Mouse (Mus musculus) right cerebral cortex, adult 18-20 months (tissue): ENCODE measurements around the gene Cgas.

Source experiments
- DNase-seq: peaks from one replicate; pipeline ENCODE4 v3.0.0; 2022; ENCODE audit warnings: mixed read lengths

The Cgas gene

DNA sequence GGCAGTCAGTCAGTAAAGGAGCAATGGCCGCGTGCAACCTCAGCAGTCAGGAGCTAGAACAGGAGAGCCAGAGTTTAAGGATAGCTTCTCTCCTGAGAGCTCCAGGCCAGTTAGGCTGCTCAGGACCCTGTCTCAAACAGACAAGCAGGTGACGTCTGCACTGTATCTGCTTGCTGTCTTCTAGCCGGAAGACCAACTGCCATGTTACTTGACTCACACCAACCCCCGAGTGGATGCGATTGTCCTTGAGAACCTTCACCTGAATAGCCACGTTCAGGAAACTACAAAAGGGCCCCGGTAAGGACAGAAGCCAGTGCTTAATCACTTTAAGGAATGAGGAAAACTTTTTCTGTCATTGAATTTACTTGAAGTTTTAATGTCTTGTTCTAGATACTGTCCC is 14.0 kb upstream of the Cgas start:
- DNase-seq = no peak

DNA sequence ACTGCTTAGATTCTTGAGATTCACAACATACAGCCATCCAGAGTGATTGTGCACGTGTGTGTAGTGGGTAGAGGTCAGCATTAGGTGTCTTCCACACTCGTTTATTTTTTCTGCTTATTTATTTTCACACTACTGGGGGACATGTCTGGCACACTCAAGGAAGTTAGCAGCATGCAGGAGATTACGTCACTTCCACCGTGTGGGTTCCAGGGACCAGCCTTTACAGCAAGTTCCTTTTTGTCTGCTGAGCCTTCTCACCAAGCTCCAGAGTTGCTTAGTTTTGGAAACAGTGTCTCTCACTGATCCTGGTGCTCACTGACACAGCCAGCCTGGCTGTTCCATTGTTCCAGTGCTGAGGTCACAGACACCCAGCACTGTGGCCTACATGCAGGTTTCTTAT is 8.3 kb upstream of the Cgas start:
- DNase-seq = no peak

DNA sequence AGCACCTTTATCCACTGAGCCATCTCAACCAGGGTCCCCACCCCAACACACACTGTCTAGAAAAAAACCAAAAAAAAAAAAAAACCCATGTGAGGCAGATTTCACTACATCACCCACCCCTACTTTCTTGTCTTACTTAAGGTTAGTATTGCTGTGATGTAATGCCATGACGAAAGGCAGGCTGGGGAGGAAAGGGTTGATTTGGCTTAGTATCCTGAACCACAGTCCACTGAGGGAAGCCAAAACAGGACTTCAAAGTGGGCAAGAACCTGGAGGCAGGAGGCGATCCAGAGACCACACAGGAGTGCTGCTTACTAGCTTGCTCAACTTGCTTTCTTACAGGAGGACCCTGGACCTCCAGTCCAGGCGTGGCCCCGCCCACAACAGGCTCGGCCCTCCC is 7.4 kb upstream of the Cgas start:
- DNase-seq = no peak

DNA sequence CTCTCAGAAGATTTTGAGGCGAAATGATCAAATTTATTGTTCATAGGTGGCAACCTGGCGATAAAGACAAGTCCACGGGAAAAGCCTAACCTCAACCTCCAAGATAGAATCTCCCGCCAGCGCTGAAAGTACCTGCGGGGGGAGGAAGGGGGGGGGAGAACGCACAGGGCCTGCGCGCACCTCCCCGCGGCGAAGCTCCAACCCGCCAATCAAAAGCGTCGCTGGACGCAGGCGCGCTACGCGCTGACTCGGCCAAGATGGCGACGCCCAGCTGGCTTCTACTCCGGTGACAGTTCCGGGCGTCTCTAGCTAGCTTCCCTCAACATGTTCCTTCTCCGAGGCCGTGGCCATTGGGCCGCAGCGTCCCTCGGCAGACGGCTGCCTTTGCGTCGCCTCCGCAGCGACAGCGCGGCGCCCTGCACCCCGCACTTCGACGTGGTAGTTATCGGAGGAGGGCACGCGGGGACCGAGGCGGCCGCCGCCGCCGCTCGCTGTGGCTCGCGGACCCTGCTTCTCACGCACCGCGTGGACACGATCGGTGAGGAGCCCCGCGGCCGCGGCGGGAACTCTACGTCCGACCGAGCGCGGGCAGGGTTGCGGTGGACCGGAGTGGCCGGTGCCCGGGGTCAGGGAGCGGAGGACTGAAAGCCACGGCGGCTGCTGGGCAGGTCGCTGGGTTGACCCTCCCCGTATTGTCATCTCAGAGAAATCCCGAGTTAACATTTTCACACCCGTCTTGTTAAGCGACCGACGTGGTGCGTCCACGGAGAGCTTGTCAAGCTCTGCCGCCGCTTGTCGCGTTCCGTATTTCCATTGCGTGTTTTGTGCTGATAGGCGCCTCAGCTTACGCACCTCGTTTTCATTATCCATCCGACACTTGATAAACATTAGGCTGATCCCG is 5.2 kb upstream of the Cgas start, which contains the start of the genes Mto1 and Gm17324:
Gene Mto1, plus strand, starts transcription at position 236 of the 901 bp plus-strand sequence.
Gene Gm17324, minus strand, starts transcription at position 814 of the 901 bp plus-strand sequence.
- DNase-seq = peak; percentile 89

GRCm38 (mm10) chr9:78447606-78447972 is 4.6 kb upstream of the Cgas start:
- DNase-seq = no peak

DNA sequence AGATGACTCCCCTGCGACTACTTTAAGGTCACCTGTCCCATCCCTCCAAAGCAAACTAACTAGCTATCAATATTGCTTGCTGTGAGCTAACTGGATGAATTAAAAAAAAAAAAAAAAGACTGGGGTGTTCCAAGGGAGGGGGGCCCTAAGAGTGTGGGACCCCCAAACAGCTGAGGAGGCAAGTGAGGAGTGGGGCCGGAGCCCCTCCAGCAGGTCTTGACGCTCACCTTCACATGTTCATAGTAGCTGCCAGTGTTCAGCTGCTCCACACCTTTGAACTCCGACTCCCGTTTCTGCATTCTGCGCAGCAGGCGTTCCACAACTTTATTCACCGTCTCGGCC is 829 bp downstream of the Cgas start:
- DNase-seq = no peak

GRCm38 (mm10) chr9:78439426-78439825 is 3.6 kb downstream of the Cgas start:
- DNase-seq = no peak

- DNase-seq = no peak
Observed at GRCm38 (mm10) chr9:78432471-78432870, 10.6 kb downstream of the Cgas start.

DNA sequence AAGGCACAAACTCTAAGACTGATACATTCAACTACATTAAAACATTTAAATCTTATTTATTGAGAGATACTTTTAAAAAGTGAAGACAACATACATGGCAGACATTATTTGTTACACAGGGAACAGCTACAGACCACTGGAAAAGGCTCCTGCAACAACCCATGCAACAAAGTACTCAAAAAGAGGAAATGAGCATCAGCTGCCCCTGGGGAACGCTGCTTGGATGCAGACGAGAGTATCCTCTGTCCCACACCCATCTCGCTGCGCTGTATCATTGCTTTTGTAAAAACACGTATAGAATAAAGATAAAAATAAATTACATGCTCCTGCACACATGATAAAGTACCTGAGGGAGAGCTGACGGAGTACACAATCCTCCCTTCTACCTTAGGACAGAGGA is 12.6 kb downstream of the Cgas start:
- DNase-seq = no peak

DNA sequence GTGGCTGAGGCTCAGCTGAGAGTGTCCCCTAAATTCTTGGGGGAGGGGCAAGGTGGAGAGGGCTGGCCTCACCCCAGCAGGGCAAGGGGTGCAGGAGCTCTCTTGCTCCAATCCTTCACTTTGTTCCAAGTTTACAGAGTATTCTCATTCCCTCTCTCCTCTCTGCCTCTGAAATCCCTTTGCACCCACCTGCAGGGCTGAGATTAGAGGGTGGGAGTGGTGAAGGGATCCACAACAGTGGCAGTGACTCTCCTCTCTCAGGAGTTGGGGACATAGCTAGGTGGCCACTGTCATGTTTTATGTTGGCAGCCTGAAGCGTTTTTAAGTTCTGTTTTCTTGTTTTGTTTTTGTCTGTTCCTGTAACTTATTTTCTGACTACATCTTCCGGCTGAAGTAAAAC is 13.5 kb downstream of the Cgas start:
- no peak for DNase-seq

GRCm38 (mm10) chr9:78428870-78429432 is 14.1 kb downstream of the Cgas start:
- no peak for DNase-seq

DNA sequence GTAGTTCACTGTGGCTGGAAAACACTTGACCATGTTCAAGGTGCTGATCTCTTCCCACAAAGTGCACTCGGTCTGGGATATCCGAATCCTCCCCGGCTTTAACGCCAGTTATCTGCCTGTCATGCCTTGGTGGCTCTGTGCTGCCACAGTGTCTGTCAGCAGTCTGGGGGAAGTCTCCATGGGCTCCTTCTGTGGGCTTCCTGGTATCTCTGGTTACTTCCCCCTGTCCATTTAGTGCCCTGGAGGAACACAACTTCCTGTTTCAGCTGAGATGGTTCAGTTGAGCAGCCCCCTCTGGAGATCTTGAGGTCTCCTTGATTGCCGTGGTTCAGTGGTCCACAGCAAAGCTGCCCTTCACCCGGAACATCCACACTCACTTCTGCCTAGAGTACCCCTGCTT is 14.9 kb downstream of the Cgas start:
- DNase-seq = no peak

- DNase-seq = no peak
Observed at GRCm38 (mm10) chr9:78427362-78427781, 15.7 kb downstream of the Cgas start.

DNA sequence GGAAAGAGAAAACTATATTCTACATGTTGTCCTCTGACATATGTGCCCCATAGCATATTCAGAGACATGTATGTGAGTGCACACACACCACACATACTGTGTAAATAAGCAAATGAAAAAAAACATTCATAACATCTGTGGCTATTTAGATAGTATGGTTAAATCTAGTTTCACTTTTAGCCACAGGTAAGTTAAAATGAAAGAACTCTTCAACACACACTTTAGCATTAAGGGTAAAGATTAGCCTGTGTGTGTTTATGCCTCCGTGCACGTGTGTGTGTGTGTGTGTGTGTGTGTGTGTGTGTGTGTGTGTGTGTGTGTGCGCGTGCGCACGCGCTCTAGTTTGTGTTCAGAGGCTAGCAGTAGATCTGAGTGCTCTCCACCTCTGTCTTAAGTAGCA is 41.4 kb downstream of the Cgas start:
- no peak for DNase-seq

- no peak for DNase-seq
Observed at GRCm38 (mm10) chr9:78400570-78400969, 42.5 kb downstream of the Cgas start.

DNA sequence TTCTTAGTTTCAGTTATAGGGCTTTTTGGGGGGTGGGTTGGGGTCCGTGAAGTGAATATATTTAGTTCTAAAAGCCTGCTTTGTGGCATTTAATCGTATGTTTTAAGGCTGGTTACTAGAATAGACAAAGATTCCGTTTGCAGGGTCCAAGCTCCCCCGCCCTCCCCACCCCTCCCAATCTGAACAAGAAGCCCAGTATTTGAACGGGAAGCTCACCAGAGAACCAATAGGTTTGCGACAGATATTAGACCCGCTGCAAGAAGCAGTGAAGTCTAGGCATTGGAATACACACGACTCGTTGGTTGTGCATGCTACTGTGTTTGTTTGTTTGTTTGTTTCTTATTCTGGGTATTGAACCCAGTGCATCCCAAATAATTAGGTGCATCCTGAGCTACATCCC is 46.5 kb downstream of the Cgas start:
- DNase-seq = no peak

DNA sequence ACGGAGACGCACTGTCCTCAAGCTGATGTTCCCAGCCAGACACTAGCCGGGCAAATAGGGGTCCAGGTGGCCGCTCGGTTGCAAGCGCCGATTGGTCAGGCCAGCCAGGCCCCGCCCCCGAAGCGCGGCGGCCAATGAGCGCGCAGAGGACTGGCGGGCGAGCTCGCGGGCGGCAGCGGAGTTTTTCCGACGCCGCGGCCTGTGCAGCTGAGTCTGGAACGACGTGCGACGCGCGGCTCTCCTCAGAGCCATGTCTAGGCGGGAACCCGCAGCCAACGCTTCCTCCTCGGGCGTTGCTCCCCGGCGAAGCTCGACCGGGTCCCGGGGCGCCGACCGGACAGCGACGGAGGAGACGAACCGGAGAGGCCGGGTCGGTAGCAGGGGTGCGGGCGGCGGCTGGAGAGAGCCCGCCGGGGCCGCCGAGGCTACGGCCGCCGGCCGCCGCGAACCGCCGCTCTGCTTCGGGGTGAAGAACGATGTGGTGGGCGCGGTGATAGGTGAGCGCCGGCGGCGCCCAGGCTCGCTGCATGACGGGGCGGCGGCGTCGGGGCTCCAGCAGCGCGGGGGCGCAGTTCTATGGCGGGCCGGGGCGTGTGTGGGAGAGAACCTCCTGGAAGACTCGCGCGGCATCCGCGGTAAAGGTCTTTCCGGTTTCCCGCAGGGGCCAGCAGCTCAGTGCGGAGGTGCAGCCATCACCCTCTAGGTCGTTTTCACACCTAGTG is 47.2 kb downstream of the Cgas start, which contains the start of gene Ddx43:
Gene Ddx43, plus strand, starts transcription at position 148 of the 722 bp plus-strand sequence.
- peak; percentile 8 for DNase-seq

DNA sequence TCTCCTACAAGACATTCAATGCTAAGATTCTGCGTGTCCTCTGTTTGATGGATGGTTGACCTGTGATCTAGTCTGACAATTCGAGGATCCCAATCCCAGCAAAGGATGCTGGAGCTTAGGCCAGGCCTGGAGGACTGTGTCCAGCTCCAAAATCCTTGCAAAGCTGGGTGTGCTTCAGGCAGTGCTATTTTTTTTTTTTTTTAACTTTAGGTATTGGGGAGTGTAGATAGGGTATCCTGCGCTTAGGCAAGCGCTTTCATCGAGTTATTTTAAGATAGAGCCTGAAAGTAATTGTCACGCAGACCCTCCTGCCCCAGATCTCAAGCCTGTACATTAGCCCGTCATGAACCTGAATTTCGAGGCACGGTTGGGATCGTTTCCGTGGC is 47.8 kb downstream of the Cgas start:
- no peak for DNase-seq

- DNase-seq = peak; percentile 4
Observed at GRCm38 (mm10) chr9:78394602-78395001, 48.4 kb downstream of the Cgas start.

DNA sequence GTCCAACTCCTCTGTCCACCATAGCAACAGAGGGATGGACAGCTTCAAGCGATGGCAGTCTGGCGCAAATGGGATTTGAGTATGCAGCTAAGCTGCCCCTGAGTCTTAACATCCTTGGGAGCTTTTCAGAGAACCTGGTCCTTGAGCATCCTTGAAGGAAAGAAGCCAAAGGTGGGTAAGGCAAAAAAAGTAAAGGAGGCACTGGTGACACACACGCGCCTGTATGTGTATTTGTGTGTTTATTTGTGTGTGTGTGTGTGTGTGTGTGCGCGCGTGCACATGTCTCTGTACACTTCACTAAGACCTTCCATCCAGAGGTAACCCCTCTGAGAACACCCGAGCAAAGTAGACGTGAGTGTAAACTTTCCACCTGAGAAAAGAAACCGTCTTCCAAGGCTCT is 49.3 kb downstream of the Cgas start:
- no peak for DNase-seq

DNA sequence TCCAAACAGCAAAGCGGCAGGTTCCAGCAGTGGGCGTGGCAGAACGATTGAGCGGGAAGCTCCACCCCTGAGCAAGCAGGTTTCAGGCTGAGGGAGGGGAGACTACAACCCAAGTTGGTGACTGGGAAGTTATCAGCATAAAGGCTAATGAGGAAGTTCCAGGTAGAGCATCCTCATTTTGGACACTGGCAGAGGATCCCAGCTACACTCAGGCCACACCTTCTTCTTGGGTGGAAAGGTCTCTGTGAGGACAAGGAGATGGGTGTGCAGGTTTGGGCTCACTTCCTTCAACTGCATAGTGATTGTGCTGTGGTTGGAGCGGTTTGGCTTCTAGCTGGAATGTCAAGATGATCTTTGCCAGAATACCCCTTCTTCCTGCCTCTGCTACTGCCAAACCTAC is 53.1 kb downstream of the Cgas start:
- no peak for DNase-seq

DNA sequence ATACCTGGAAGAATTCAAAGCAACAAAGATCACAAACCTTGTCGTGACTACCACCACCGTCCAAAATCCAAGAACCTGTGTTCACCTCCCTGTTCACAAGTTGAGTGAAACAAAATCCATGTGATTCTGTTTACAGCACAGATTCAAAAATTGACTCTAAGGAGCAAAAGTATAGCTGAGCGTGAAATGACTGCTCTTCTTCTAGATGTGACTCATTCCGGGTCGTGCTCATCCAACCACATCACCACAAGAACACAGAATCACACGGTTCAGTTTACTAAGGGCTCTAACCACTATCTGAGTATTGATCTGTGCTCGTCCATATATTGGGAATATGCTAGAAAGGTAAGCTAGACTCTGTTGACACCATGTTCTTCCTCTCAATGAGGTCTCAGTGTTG is 56.1 kb downstream of the Cgas start:
- no peak for DNase-seq

- no peak for DNase-seq
Observed at GRCm38 (mm10) chr9:78385893-78386292, 57.1 kb downstream of the Cgas start.
